Mouse (Mus musculus) adrenal gland, postnatal 10 days (tissue): ENCODE measurements around the gene B2m. TPM values are rescaled to one million over a fixed set of nuclear protein-coding genes. Genes with fewer than 3 reads are reported as not detected.

Experiments used
- DNase-seq: peaks from one replicate; pipeline ENCODE4 v3.0.0; 2021; ENCODE audit warnings: mixed read lengths
- total RNA-seq, 2 experiments: library from RNA; stranded (reverse); gene quantifications; 2 replicates each; pipeline ENCODE4 v1.2.3; 2021

Gene B2m
- total RNA-seq, 2 experiments from 2014 or later = 300 to 427 TPM

- no peak for DNase-seq
Observed at GRCm38 (mm10) chr2:122191849-122192248, 44.4 kb downstream of the B2m start.

GRCm38 (mm10) chr2:122194509-122194929, 47.0 kb downstream of the B2m start:
- no peak for DNase-seq

GRCm38 (mm10) chr2:122201501-122201900, 54.0 kb downstream of the B2m start:
- peak; percentile 7 for DNase-seq

Other genes starting within 250 kb of the B2m start
- gene Ctdspl2, start 191.7 kb upstream of the B2m start, total RNA-seq = 10 to 100 TPM; 29.4 to 36.7 TPM
- gene Mageb3, start 191.6 kb upstream of the B2m start, total RNA-seq = not detected
- 10 to 100 TPM; 16.8 to 16.9 TPM for gene Eif3j1, start 119.1 kb upstream of the B2m start, total RNA-seq
- gene Spg11, start 29.3 kb upstream of the B2m start, total RNA-seq = 10 to 100 TPM; 14.6 to 16.7 TPM
- gene Trim69, start 13.0 kb downstream of the B2m start, total RNA-seq = not detected
- under 1 TPM; 0.30 to 0.63 TPM for gene Patl2, start 38.5 kb downstream of the B2m start, total RNA-seq
- gene Terb2, start 38.6 kb downstream of the B2m start, total RNA-seq = not detected
- gene Sord, start 87.1 kb downstream of the B2m start, total RNA-seq = 100 to 1,000 TPM in 1 of 2 experiments, 10 to 100 TPM in 1; 96.9 to 127 TPM
- under 1 TPM; 0.15 to 0.33 TPM for gene Duox2, start 150.8 kb downstream of the B2m start, total RNA-seq
- not detected for gene Duoxa2, start 151.2 kb downstream of the B2m start, total RNA-seq
- under 1 TPM in 1 of 2 experiments, not detected in 1; 0.33 TPM for gene Duoxa1, start 166.0 kb downstream of the B2m start, total RNA-seq
- gene Duox1, start 168.0 kb downstream of the B2m start, total RNA-seq = not detected
- gene Shf, start 221.5 kb downstream of the B2m start, total RNA-seq = 10 to 100 TPM; 16.7 to 23.7 TPM